ENCODE assay signal across 8 mouse cellular contexts in the genomic region with DNA sequence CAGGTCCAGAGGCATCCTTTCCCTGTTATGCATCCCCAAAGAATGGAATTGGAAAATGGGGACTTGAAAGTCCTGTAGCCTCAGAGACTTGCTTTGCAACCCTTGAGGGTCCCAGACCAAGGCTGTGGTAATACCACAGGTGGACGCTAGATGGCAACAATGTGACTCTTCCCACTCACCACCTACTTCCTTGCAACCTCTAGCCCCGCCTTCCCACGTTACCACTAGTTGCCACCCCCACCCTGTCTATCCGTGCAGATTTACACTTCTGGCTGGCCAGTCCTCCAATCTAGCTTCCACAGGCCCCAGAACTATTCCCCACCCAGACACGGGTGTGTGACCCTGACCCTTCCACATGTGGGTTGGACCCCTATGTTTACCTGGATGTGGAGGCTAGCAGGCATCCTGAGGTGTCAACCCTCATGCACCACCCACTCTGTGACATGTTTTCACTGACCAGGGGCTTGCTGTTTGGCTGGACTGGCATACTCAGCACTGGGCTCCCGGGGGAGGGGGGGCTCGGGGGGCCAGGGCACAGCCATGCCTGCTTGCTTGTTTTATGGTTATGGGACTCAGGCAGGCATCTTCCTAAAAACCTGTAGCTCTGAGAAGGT. TPM values are rescaled to one million over a fixed set of nuclear protein-coding genes. Genes with fewer than 3 reads are reported as not detected.
DNase-seq lines count a peak whose midpoint lies in the region; ATAC-seq and TF ChIP-seq lines count a peak whose summit lies in the region.

No protein-coding gene starts in this region.

- 0 out of 2 replicates have a peak, but pooled peaks cover 3% of the 10 kb centered on the region for H3K4me1 ChIP-seq in intestine, embryonic 15.5 days (replicated peaks)
- H3K4me1 ChIP-seq in midbrain, postnatal 0 days (ENCODE audit: insufficient read depth, low read length) = no peaks in the 10 kb centered on the region; the same call in 1 of the 2 replicates
- H3K4me1 ChIP-seq in stomach, embryonic 16.5 days (ENCODE audit: control insufficient read depth, insufficient read depth, low read length) = no peaks in the 10 kb centered on the region

- H3K4me2 ChIP-seq in intestine, embryonic 15.5 days (replicated peaks) = peak overlapping the region; percentile 55
- H3K4me2 ChIP-seq in midbrain, postnatal 0 days (ENCODE audit: low read depth, low read length, poor library complexity, severe bottlenecking) = no peak overlapping the region
- no peak overlapping the region; the same call in 1 of the 2 replicates for H3K4me2 ChIP-seq in stomach, embryonic 16.5 days (ENCODE audit: low read depth, low read length)

- no peaks in the 10 kb centered on the region for H3K27me3 ChIP-seq in intestine, embryonic 15.5 days (replicated peaks)
- no peaks in the 10 kb centered on the region for H3K27me3 ChIP-seq in midbrain, postnatal 0 days (ENCODE audit: insufficient read depth, low read length)
- H3K27me3 ChIP-seq in stomach, embryonic 16.5 days (ENCODE audit: control insufficient read depth, insufficient read depth, low read length) = no peaks in the 10 kb centered on the region

- H3K27ac ChIP-seq in intestine, embryonic 15.5 days = no peak overlapping the region
- H3K27ac ChIP-seq in midbrain, postnatal 0 days (ENCODE audit: low read depth, low read length) = peak overlapping the region; percentile 60; the same call in 1 of the 2 replicates
- H3K27ac ChIP-seq in stomach, embryonic 16.5 days (ENCODE audit: low read length) = no peak overlapping the region

- peaks cover 33% of the 10 kb centered on the region for H3K36me3 ChIP-seq in intestine, embryonic 15.5 days
- peaks cover 55% of the 10 kb centered on the region for H3K36me3 ChIP-seq in midbrain, postnatal 0 days (ENCODE audit: insufficient read depth, low read length)
- peaks cover 33% of the 10 kb centered on the region for H3K36me3 ChIP-seq in stomach, embryonic 16.5 days (ENCODE audit: control insufficient read depth, insufficient read depth, low read length)

- peak; percentile 56 for DNase-seq in 3134 (ENCODE audit: extremely low read depth, insufficient read length, low spot score)
- peak; percentile 49 for DNase-seq in MEL-GATA-1-ER (ENCODE audit: extremely low read depth, low read depth)
- peak; percentile 61 to 71 for DNase-seq in cerebellum, postnatal 36 days
- peak; percentile 52 for DNase-seq in gastrocnemius, postnatal 10 days
- DNase-seq in liver = peak; percentile 70
- peak; percentile 85 for DNase-seq in midbrain, postnatal 0 days (ENCODE audit: low spot score)

- no peaks in the 10 kb centered on the region for H3K9me3 ChIP-seq in intestine, embryonic 15.5 days
- H3K9me3 ChIP-seq in midbrain, postnatal 0 days (ENCODE audit: low read length) = no peaks in the 10 kb centered on the region
- H3K9me3 ChIP-seq in stomach, embryonic 16.5 days (replicated peaks; ENCODE audit: control insufficient read depth, low read length) = no peaks in the 10 kb centered on the region

- H3K4me3 ChIP-seq in intestine, embryonic 15.5 days (replicated peaks) = no peak overlapping the region
- no peak overlapping the region for H3K4me3 ChIP-seq in midbrain, postnatal 0 days (ENCODE audit: low read depth, low read length)
- H3K4me3 ChIP-seq in stomach, embryonic 16.5 days (replicated peaks; ENCODE audit: low read length) = no peak overlapping the region

- ATAC-seq in intestine, embryonic 15.5 days = peak; percentile 68
- ATAC-seq in midbrain, postnatal 0 days (ENCODE audit: low FRiP score) = peak; percentile 66; the same call in 1 of the 2 replicates
- ATAC-seq in stomach, embryonic 16.5 days (ENCODE audit: insufficient read depth, low FRiP score) = peak; percentile 60; the same call in 1 of the 2 replicates

- WGBS in intestine, embryonic 15.5 days = 9% methylated on average over 7 of the region's 7 CpGs
- WGBS in midbrain, postnatal 0 days = 16% methylated on average over 7 of the region's 7 CpGs
- 12% methylated on average over 7 of the region's 7 CpGs for WGBS in stomach, embryonic 16.5 days

- TF ChIP-seq CTCF in midbrain, postnatal 0 days (IDR thresholded peaks at IDR 0.05) = peak; percentile 90

- no peak overlapping the region for H3K9ac ChIP-seq in intestine, embryonic 15.5 days
- no peak overlapping the region for H3K9ac ChIP-seq in midbrain, postnatal 0 days (replicated peaks; ENCODE audit: low read length, poor library complexity, severe bottlenecking)
- H3K9ac ChIP-seq in stomach, embryonic 16.5 days (ENCODE audit: low read length) = no peak overlapping the region

RNA-seq across cellular contexts. Expression of a gene that starts 31.3 kb away (rescaled TPM):
- under 1 TPM; 0.56 to 0.65 TPM for total RNA-seq in gastrocnemius, postnatal 10 days (2021)
- polyA plus RNA-seq in intestine, embryonic 15.5 days (2015; fragmentation: Nextera tagmentation; extraction: Ambion mirVana) = 6.3 and 8.4 TPM in 2 replicates
- total RNA-seq in midbrain, postnatal 0 days (2014; rRNA removed) = 59.8 and 67.1 TPM in 2 replicates
- 67.4 and 67.6 TPM in 2 replicates for polyA plus RNA-seq in midbrain, postnatal 0 days (2015; fragmentation: Nextera tagmentation; extraction: Ambion mirVana)
- 4.8 and 5.2 TPM in 2 replicates for polyA plus RNA-seq in stomach, embryonic 16.5 days (2015; fragmentation: Nextera tagmentation; extraction: Ambion mirVana)
